Mouse (Mus musculus) heart, postnatal 10 days (tissue): ENCODE data around the gene Ift88. TPM values are rescaled to one million over a fixed set of nuclear protein-coding genes. Genes with fewer than 3 reads are reported as not detected.

Experiments
- DNase-seq, 2 experiments: peaks; one replicate each; pipeline ENCODE4 v3.0.0; 2021
- intact Hi-C: fragments of 180-260 bp; cut with DNase I; formaldehyde crosslinking; loops from one replicate; pipeline ENCODE4 v1.15.1; 2025
- total RNA-seq, 2 experiments: library from RNA; stranded (reverse); gene quantifications; 2 replicates each; pipeline ENCODE4 v1.2.3; 2021

The Ift88 gene
- total RNA-seq, 2 experiments from 2014 or later, result 4.5 to 5.1 TPM

GRCm38 (mm10) chr14:57556922-57557321 is 133.1 kb downstream of the Ift88 start:
- intact Hi-C loops, result no loop called here
- no peak for DNase-seq

DNA sequence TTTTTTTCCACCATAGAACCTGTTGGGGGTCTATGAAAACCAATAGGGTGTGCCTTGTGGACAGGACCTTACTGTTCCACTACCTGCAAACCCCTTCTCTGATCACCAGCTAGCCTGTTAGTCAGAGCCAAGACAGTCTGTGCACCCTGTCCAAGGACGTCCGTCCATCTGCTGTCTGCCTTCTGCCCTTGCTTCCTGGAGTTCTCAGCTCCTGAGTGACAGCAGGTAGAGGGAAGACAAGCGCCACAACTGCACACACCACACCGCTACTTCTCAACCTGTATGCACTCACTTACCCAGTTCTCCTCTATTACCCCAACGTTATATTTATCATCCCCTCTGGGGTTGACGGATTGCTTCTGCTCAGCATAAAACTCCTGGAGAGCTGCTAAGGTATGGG is 141.8 kb downstream of the Ift88 start:
- no peak for DNase-seq
- intact Hi-C loops, result no loop called here

Other genes starting within 250 kb of the Ift88 start
- 10 to 100 TPM in 1 of 2 experiments, 1 to 10 TPM in 1; 8.3 to 10.1 TPM for gene Cryl1, start 25.5 kb upstream of the Ift88 start, total RNA-seq
- 1 to 10 TPM; 8.4 to 8.8 TPM for gene Il17d, start 100.7 kb downstream of the Ift88 start, total RNA-seq
- 10 to 100 TPM; 32.4 to 32.6 TPM for gene Eef1akmt1, start 147.6 kb downstream of the Ift88 start, total RNA-seq
- 10 to 100 TPM; 16.6 to 19.1 TPM for gene Xpo4, start 241.4 kb downstream of the Ift88 start, total RNA-seq